Comparison of ENCODE assay signal across 22 mouse cellular contexts in the genomic region with DNA sequence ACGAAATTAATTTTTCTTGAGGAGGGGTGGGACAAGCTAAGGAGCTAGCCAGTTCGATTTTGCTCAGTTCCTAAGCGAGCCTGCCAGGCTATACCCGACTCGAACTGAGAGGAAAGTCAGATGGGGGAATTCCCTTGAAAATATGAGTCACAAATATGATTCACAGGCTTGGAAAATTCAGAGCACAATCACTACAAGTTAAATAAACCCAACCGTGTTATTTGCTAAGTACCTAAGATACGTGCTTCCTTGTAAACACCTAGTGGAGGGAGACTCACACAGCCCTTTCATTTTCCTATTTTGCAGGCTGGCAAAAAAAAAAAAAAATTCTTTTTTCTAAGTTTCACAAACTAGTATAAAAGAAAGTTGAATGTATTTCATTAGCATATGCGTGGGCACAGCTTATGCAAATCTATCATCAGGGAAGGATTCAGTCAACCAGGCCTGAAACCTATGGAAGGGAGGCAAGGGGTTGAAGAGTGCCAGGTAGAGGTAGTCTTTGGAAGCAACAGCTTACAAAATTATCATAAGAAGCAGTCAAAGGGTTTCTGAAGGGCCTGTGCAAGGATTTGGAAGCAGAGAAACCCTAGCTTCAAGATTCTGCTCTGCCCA.
A peak's percentile ranks its signal among the peaks of the same experiment; 100 is the strongest.
DNase-seq lines count a peak whose midpoint lies in the region; ATAC-seq and TF ChIP-seq lines count a peak whose summit lies in the region.
"Had no signal": no experiment of that assay in that cellular context is flagged by ENCODE, and none has a peak within 500 bp of the region (broad histone marks: within the 10 kb centered on the region; RNA-seq: fewer than 3 reads in every experiment).

No protein-coding gene starts in this region.

- H3K4me2 ChIP-seq in stomach, embryonic 16.5 days (ENCODE audit: low read depth, low read length): no peak overlapping the region
- H3K4me2 ChIP-seq: heart, embryonic 13.5 days; hindbrain, embryonic 14.5 days; kidney, embryonic 15.5 days; liver, embryonic 15.5 days; midbrain, embryonic 12.5 days; neural tube, embryonic 13.5 days had no signal

- 0 out of 2 replicates have a peak overlapping the region, but pooled peaks have one; percentile 66 for H3K27ac ChIP-seq in embryonic fibroblast, embryonic 13.5 days (ENCODE audit: insufficient read depth, low read length)
- H3K27ac ChIP-seq in stomach, embryonic 16.5 days (ENCODE audit: low read length): no peak overlapping the region
- H3K27ac ChIP-seq: forebrain, embryonic 10.5 days; heart, embryonic 13.5 days; hindbrain, embryonic 14.5 days; kidney, embryonic 15.5 days; liver, embryonic 15.5 days; midbrain, embryonic 12.5 days; neural tube, embryonic 13.5 days had no signal

- H3K4me3 ChIP-seq in embryonic fibroblast, embryonic 13.5 days (ENCODE audit: insufficient read depth, low read length): no peak overlapping the region
- H3K4me3 ChIP-seq in stomach, embryonic 16.5 days (replicated peaks; ENCODE audit: low read length): no peak overlapping the region
- H3K4me3 ChIP-seq: forebrain, embryonic 10.5 days; heart, embryonic 13.5 days; kidney, embryonic 15.5 days; liver, embryonic 15.5 days; midbrain, embryonic 12.5 days; neural tube, embryonic 13.5 days had no signal

- H3K27me3 ChIP-seq in stomach, embryonic 16.5 days (ENCODE audit: control insufficient read depth, insufficient read depth, low read length): no peaks in the 10 kb centered on the region
- H3K27me3 ChIP-seq: heart, embryonic 13.5 days; kidney, embryonic 15.5 days; liver, embryonic 15.5 days; midbrain, embryonic 12.5 days; neural tube, embryonic 13.5 days had no signal

- H3K9ac ChIP-seq in stomach, embryonic 16.5 days (ENCODE audit: low read length): no peak overlapping the region
- H3K9ac ChIP-seq: heart, embryonic 13.5 days; hindbrain, embryonic 14.5 days; kidney, embryonic 15.5 days; liver, embryonic 15.5 days; midbrain, embryonic 12.5 days; neural tube, embryonic 13.5 days had no signal

- DNase-seq in frontal cortex, postnatal 14 days (ENCODE audit: low spot score in 2 of 2): no peak
- peak; percentile 47 for DNase-seq in Muller cell, postnatal 12 days (ENCODE audit: inconsistent ontology term)
- no peak for DNase-seq in thymus, postnatal 0 days (ENCODE audit: low spot score)
- no peak for DNase-seq in gastrocnemius, postnatal 14 days
- DNase-seq in cerebellum, postnatal 4 days (ENCODE audit: low spot score in 2 of 2): no peak
- DNase-seq: cerebellum, adult 9-11 months; embryo, embryonic 11 days; heart, postnatal 36 days; lung, postnatal 10 days; right cerebral cortex, adult 18-20 months; thymus, adult 18-20 months had no signal

- TF ChIP-seq POLR2A in embryonic fibroblast, embryonic 13.5 days (IDR thresholded peaks at IDR 0.05; ENCODE audit: low read depth, low read length): no peak

- intact Hi-C loops in gastrocnemius, postnatal 14 days (cut with DNase I; ENCODE audit: low total_unique reads): no loop called here

- ATAC-seq in frontal cortex, adult (ENCODE audit: low TSS enrichment): peak; percentile 35; the same call in 1 of the 2 replicates
- peak; percentile 62; the same call in 1 of the 2 replicates for ATAC-seq in stomach, embryonic 16.5 days (ENCODE audit: insufficient read depth, low FRiP score)
- ATAC-seq: intestine, embryonic 16.5 days had no signal

- H3K4me1 ChIP-seq in embryonic fibroblast, embryonic 13.5 days (ENCODE audit: control insufficient read depth, insufficient read depth, low read length): peaks cover 20% of the 10 kb centered on the region
- H3K4me1 ChIP-seq in stomach, embryonic 16.5 days (ENCODE audit: control insufficient read depth, insufficient read depth, low read length): 0 out of 2 replicates have a peak, but pooled peaks cover 3% of the 10 kb centered on the region
- H3K4me1 ChIP-seq: forebrain, embryonic 10.5 days; kidney, embryonic 15.5 days; liver, embryonic 15.5 days; midbrain, embryonic 12.5 days; neural tube, embryonic 13.5 days had no signal

- no peaks in the 10 kb centered on the region for H3K36me3 ChIP-seq in stomach, embryonic 16.5 days (ENCODE audit: control insufficient read depth, insufficient read depth, low read length)
- H3K36me3 ChIP-seq: forebrain, embryonic 10.5 days; midbrain, embryonic 12.5 days; neural tube, embryonic 13.5 days had no signal

- 62% methylated on average over 8 of the region's 8 CpGs for WGBS in stomach, embryonic 16.5 days

- TF ChIP-seq CTCF in embryonic fibroblast, embryonic 13.5 days (IDR thresholded peaks at IDR 0.05; ENCODE audit: borderline replicate concordance, insufficient read depth, low read length): no peak

- H3K9me3 ChIP-seq in stomach, embryonic 16.5 days (replicated peaks; ENCODE audit: control insufficient read depth, low read length): no peaks in the 10 kb centered on the region
- H3K9me3 ChIP-seq: liver, embryonic 15.5 days; midbrain, embryonic 12.5 days; neural tube, embryonic 13.5 days had no signal
